Mouse (Mus musculus): ENCODE results near the gene Ptprg.
"Not testable (repeated sequence)": the region's sequence is repeated elsewhere in the genome, so short reads cannot be mapped to it uniquely, and the experiment has no call there.

The Ptprg gene

DNA sequence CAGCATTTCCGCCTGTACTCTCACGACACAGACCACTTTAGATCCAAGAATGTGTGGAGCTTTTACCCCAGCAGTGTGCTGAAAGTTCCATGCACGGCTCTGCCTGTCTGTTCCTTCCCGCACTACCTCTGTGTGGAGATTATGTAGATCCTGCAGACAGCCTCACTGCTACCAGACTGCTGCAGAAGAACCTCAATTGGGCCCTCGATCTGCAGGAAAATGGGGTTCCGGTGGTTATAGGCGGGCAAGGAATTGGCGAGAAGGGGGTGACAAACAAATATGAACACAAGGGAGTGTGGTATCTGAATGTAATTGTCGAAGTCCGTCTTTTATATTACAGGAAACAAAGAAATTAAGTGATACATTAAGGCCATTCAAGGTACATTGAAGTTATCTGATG lies 410.5 kb downstream of the Ptprg start:
- DNase-seq (ENCODE audit: extremely low spot score), result no peak

DNA sequence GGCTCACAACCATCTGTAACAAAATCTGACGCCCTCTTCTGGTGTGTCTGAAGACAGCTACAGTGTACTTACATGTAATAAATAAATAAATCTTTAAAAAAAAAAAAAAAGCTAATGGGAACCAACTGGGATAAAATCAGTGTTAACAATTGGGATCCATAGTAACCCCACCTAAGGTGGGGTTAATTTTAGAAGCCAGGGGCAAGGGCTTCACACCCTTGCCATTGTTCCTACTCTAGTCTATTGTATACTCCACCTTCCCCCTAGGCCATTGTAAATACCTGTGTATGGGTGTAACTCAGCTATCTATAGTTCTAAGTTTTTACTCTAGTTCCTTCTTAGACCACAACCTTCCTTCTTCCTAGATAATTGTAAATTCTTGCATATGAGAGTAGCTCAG lies 411.0 kb downstream of the Ptprg start:
- not testable (repeated sequence) for DNase-seq (ENCODE audit: extremely low spot score)

DNA sequence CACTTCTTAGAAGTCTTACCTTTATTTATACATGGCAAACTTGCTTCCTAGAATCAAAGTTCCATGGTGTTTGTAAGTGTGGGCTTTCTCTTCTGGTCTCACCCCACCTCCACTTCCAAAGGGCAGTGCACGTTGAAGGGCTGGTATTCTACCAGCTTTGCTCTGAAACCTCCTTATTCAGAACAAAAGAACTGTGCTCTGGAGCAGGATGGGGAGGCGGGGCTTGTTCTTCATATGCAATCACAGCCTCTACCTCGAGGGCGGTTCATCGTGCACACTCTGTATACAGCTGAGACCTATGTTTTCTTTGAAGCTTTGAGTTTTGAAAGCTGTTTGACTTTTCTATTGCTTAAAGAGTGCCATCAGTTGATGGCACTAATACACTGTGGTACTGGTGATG lies 412.5 kb downstream of the Ptprg start:
- DNase-seq (ENCODE audit: extremely low spot score), result no peak

DNA sequence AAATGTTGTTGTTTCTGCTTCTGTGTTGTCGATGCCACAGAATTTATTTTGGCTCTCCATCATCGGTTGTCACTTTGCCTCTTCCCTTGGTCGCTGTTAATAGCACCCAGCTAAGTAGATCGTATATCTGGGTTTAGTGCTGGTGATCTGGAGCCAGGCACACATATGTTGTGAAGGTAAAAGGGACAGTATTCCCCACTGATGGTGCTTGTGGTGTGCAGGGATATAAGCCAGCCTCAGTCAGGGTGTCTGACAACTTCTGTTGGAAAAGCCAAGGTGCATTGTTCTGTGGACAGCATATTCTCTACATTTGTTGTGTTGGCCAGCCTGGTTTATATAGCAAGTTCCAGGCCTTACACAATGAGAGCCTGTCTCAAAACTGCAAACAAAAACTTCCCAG lies 428.4 kb downstream of the Ptprg start:
- no peak for DNase-seq (ENCODE audit: extremely low spot score)

DNA sequence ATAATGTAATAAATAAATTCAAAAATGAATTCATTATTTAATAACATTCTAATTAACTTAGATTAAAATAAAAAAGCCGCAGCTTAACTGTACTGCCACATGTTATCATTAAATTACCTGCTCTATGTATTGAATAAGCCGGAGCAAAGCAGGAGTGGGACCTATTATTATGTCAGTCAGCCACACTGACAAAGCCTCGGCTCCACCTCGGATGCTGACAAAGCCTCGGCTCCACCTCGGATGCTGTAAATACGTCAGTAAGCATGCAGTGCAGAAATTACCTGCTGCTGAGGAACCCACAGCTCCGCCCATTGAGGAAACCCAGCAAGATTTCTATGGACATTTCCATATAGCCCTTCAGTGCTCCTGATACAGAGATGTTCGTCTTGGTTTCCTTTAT lies 429.7 kb downstream of the Ptprg start:
- no peak for DNase-seq (ENCODE audit: extremely low spot score)

DNA sequence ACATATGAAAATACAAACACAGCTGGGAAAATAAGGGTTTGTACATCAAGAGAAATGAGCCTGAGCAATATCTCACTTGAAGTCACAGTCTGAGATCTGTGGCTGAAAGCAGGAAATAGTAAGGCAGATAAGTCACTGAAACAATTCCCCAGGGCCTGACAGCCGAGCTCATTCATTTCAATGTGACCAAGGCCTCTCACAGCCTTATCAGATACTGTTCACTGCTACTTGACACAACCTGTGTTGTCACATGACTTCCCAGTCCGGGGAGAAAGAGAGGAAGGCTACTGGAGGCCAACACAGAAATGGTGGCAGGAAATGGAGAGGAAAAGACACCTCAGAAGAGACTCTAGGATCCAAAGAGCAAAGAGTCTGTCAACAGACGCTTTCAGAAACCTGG lies 430.8 kb downstream of the Ptprg start:
- DNase-seq (ENCODE audit: extremely low spot score), result no peak

DNA sequence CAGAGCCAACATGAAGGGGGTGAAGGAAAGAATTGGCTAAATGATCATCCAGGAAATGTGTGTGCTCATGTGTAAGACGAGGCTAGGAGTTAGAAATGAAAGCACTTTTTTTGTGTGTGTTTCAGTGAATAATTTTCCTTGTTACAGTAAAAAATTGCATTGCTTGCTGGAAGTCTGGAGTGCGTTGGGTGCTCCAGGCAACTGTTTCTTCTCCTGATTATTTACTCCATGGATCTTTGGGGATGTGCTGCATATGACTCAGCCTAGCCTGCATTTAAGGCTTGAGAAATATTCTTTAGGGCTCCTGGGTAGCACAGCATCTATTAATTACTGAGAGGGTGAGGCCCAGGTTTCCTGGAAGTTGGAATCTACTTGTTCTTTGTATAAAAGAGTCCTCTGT lies 435.6 kb downstream of the Ptprg start:
- DNase-seq (ENCODE audit: extremely low spot score), result no peak

DNA sequence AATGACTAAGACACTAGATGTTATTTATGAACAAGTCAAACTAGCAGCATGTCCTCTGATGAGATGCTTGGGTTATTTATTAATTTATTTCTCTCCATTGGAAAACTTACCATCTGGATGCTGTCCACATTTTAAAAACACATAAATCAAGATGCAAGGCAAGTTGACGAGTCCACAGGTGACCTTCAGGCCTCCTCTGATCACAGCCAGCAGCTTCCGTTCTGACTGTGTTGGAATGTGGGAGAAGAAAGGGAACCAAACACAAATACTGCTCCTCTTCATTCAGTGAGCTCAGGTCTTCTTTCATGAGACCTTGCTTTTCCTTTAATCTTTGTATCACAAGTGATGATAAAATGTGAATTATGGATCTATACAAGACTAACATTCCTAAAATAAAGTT lies 437.8 kb downstream of the Ptprg start:
- no peak for DNase-seq (ENCODE audit: extremely low spot score)

DNA sequence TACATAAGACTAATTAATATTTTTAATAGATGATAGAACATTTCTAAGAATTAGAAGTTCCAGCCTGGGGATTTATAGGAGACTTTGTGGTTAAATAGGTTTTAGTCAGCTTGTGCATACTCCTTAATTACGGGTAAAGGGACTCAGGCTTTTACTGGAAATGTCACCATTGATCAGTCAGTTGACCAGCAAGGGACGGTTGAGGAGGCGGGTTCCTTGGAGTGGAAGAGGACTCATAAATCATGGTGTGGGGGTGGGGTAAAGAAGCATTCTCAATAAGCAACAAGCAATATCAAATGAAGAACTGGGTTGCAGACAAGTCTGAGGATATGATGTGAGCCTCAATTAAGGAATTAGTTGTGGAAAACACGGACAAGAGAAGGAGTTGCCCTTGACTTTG lies 438.8 kb downstream of the Ptprg start:
- DNase-seq (ENCODE audit: extremely low spot score), result no peak

DNA sequence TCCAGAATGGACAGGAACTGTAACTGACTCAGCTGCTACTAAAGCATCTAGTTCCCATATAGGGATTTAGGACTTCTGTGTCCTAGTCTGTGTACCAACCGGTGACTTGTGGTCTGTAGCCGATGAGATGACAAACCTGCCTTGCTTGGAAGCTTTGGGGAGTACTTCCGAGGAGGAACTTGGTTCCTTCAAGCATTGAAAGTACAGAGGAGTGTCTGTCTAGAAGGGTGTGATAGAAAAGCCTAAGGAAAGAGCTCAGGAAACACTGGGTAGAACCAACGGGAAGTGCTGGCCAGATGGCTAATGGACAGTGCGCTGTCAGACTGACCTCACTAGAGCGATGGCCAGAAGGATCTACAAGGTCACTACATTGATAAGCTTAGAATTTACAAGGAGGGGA lies 439.2 kb downstream of the Ptprg start:
- no peak for DNase-seq (ENCODE audit: extremely low spot score)

DNA sequence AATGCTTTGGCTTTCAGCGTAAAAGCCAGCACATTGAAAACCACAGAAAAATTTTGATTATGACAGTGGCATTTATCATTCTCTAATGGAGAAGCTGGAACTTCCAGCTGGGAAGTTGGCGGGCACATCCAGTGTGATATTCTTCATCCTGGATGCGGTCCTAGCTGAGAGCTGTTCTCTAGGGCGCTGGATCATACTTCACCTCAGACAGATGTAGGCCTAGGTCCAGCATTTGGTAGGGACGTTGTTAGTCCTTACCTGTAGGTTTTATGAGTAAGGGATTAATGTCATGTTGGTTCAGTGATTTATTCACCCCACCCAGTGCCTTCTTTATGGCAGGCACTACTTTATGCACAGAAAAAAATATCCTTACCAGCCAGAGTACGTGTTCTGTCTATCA lies 444.2 kb downstream of the Ptprg start:
- no peak for DNase-seq (ENCODE audit: extremely low spot score)

DNA sequence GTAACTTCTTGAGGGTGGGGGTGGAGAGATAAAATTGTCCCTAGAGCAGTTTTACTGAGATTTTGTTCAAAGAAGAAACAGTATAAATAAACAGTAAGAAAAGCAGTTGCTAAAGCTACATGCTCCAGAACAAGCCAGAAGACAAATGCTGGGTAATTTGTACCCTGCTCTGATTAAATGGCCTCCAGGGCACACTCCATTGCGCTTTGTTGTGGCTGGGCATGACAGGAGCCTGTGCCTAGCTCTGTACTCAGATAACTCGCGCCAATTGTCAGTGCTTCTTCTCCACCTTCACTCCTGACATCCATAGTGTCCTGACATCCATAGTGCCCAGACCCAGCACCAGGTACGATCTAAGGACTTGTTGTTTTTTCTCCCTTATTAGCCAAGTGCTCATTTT lies 445.1 kb downstream of the Ptprg start:
- no peak for DNase-seq (ENCODE audit: extremely low spot score)

DNA sequence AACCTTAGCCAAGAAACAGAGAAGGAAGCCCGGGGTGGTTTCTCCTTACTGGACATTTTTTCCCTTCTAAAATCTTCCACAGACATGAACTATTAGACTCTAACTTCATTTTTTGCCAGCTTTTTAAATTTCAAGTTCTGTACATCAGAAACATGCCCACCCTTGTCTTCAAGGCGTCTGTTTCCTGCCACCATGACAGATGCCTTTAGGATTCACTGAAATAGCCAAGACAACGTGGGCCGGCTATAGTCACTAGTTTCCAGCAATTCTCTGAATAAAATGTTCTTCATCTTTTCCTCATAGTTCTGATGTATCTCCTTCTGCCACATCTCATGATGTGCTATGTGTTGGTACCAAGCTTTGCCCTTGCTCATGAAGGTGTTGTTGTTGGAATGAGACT lies 450.7 kb downstream of the Ptprg start:
- DNase-seq (ENCODE audit: extremely low spot score), result no peak

DNA sequence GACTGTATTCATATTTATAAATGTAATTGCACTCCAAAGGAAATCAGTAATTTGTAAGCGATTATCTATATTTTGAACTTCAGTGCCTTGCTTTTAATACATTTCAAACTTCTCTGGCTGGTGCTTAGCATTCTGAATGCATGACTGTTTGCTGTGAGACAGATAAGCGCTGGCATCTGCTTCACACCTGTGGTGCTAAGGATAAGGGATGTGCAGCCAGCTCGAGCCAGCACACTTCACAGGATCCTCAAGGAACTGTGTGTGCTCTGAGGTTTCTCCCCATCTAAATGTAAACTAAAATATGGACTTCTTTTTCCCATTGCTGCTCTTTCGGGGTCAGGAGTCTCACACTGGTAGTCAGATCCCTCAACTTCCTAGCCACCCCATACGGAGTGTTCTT lies 458.4 kb downstream of the Ptprg start:
- DNase-seq (ENCODE audit: extremely low spot score), result no peak

DNA sequence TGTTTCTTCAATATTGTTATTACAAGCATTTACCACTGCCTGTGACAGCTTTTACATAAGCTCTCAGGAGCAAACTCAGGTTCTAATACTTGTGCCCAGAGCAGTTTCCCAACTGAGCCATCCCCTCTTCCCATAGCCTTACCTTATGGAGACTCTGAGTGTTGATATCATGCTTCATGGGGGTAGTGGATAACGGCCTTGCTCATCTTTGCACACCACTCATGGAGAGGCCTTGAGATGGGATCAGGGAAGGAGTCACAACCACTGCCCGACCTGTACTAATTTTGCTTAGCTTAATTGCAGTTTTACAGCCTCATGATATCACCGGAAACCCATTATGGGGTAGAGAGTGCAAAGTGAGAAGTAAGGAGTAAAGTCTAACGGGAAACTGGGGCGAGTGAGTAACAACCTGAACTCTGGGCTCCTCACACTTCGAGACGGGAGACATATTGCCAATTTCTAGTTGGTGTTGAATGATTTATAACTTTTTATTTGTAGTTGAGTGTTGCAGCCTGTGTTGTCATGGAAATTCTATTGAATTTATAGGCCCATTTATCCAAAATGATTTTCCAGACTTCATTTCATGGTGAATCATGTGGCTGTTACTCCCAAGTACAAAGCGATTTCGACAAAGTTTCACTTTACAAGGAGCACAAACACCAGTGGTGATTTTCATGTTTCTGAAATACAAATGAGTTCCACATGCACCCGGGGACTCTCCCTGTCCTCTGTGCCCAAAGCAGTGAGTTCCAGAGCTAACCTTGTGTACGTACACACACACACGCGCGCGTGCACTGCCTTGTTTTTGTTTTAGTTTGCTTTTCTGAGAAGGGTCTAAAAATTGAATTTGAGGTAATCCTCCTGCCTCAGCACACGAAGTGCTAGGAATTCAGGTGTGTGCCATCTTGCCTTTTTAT lies 472.7 kb downstream of the Ptprg start:
- DNase-seq (ENCODE audit: extremely low spot score), result no peak

DNA sequence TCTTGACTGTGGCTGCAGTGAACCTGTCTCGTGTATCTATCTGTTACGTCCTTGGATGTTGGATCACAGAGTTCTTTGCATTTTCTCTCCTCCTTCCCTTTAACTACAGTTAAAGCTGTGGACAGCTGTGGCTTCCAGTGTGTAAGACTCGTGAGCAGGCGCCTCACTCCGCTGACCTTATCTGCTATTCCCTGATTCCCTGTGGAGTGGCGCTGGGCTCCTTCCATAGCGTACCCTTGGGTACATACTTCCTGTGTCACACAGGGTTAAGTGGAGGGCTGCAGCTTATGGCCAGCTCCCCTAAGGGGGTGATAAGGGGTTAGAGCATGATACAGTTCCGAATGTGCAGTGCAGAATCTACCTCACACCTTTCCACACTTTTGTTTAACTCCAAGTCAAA lies 473.9 kb downstream of the Ptprg start:
- DNase-seq (ENCODE audit: extremely low spot score), result no peak

DNA sequence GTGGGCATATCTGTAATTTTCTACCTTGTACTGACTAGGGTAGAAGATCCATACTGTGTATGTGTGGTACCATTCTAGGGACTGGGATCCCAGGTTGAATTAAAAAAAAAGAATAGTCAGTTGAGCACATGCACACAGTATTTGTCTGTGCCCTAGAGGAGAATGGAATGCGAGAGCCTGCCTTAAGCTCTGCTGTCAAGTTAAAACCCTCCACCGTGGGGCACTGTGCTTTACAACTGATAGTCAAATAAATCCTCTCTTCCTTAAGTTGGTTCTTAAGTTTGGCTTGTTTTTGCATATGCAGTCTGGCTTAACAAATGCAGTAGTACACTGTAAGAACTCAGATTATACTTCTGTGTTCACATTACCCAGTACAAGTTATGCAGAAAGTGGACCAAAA lies 476.6 kb downstream of the Ptprg start:
- no peak for DNase-seq (ENCODE audit: extremely low spot score)

DNA sequence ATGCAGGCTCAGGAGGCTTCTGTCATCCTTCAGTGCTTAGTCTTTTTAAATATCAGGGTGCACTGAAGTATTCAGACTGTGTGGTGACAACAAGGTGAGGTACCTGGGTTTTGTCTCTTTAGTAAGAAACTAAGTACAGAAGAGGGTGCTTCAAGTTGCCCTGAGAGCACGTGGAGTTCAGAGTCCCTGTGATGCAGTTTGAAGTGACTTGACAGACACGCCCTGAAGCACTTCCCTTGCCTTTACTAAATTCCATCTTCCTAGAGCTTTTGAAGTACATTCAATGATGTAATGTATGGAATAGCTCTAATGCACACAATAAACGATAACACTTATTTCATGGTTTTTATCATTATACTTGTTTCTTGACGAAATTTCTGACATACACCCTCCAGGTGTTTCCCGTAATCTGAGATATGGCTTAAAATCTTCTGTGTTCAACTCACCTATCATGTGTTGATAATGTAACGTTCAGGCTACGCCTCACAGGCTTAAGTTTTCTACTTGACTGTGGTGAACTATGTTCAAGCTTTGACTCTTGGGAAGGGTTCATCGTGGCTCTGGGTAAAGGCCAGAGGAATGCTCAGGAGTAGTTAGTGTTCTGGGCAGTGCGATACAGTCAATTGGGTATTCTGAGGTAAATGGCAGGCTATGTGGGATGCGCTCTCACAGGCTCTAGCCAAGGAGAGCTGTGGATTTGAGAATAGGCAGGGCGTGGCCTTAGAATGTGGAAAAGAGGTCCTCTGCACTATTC lies 483.4 kb downstream of the Ptprg start:
- DNase-seq (ENCODE audit: extremely low spot score), result no peak

DNA sequence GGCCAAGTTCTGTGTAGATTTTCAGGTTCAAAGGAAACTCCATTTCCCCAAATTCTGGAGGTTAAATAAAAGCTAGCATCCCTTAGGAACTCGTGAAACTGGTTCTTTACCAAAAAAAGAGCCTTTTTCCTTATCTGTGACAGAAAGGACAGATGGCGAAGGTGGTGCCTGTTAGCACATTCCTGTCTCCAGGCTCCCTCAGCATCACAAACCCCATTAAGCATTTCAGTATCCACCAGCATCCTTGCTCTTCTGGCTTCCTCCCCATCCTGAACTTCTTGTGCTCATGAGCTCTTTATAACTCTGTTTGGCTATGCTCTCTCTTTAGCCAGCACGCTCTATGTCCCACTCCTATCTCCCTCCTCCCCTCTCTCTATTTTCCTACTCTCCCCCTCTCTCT lies 486.4 kb downstream of the Ptprg start:
- DNase-seq (ENCODE audit: extremely low spot score), result no peak

DNA sequence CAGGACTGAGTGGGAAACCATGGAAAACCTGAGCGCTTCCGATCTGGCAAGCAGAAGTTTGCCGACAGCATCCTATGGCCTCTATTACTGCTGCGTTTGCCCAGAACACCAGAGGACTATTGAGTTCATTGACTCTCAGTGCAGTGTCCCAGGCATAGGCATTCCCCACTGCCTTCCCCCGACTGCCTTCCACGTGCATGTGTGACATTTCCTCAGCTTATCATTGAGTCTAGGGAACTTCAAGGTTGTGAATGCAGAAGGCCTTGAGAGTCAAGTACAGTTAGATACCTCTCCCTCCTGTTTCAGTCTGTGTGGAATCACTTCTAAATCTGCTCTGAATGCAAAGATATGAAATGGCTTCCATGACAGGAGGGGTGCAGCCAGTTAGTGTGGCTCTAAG lies 488.2 kb downstream of the Ptprg start:
- DNase-seq (ENCODE audit: extremely low spot score), result no peak

DNA sequence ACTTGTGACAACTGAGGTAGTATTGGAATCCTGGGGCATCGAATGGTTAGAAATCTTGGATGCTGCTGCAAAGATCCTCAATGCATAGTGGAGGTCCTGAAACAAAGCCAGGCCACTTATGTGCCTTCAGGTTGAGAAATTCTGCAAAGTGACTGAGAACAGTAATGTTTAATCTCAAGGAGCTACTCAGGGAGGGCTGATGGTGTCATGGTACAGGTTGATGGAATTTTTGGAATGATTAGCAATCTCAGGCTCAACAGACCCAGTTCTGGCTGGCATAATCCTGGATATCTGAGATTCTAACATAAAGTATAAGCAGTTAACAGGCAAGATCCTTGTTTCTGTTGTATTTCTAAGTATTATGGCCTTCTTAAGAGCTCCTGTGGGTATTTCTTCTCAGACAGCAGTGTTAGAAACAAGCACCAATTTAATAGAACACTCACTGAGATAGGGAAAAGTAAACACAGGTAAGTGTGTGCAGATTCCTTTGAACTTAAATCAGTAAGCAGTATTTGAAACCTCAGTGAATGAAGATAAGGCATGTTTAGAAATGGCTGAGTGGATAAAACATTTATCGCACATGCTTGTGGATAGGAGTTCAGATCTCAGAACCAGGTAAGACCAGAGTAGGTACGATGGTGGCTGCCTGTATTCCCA lies 493.0 kb downstream of the Ptprg start:
- no peak for DNase-seq (ENCODE audit: extremely low spot score)

DNA sequence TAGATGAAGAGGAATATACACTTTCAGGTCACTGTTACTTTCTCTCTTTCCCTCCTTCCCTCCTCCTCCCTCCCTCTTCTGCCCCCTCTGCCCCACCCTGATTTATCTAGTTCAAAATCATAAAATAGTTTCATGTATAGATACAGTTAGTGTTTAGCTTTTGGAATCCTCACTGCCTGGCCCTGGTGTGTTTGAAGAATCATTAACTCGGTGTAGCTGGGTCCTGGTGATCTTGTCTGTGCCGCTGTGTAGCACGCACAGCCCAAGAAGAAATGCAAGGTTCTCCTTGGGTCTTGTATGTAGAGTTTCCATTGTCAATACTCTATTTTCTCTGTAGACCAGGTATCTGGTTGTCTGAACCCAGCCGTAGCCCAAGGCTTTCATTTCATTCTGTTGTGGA lies 494.3 kb downstream of the Ptprg start:
- no peak for DNase-seq (ENCODE audit: extremely low spot score)

All from embryo, embryonic 9.5 days (tissue).